Mouse (Mus musculus) lung, postnatal 10 days (tissue): ENCODE results near the gene Sox12.
"Not testable (repeated sequence)": the region's sequence is repeated elsewhere in the genome, so short reads cannot be mapped to it uniquely, and the experiment has no call there.

ENCODE experiments used
- DNase-seq: peaks from one replicate; pipeline ENCODE4 v3.0.0; 2021

The Sox12 gene

GRCm38 (mm10) chr2:152399122-152399542 lies 1.3 kb upstream of the Sox12 start:
- DNase-seq, result no peak

GRCm38 (mm10) chr2:152398691-152399090 lies 828 bp upstream of the Sox12 start:
- DNase-seq, result peak; percentile 98

- DNase-seq, result peak; percentile 91
Observed at GRCm38 (mm10) chr2:152397004-152397589, 766 bp downstream of the Sox12 start.

- peak; percentile 96 for DNase-seq
Observed at GRCm38 (mm10) chr2:152396110-152397003, 1.5 kb downstream of the Sox12 start.

GRCm38 (mm10) chr2:152395271-152395920 lies 2.5 kb downstream of the Sox12 start:
- no peak for DNase-seq

- no peak for DNase-seq
Observed at GRCm38 (mm10) chr2:152393225-152394017, 4.4 kb downstream of the Sox12 start.

- DNase-seq, result peak; percentile 80
Observed at GRCm38 (mm10) chr2:152392786-152393185, 5.1 kb downstream of the Sox12 start.

GRCm38 (mm10) chr2:152384191-152384590 lies 13.7 kb downstream of the Sox12 start:
- no peak for DNase-seq

- no peak for DNase-seq
Observed at GRCm38 (mm10) chr2:152376345-152376741, 21.5 kb downstream of the Sox12 start, which contains the start of gene Nrsn2. Gene Nrsn2, minus strand, starts transcription at chr2:152376638.

- DNase-seq, result no peak
Observed at GRCm38 (mm10) chr2:152375652-152376344, 22.1 kb downstream of the Sox12 start.

- DNase-seq, result no peak
Observed at GRCm38 (mm10) chr2:152373547-152373946, 24.3 kb downstream of the Sox12 start.

- DNase-seq, result no peak
Observed at GRCm38 (mm10) chr2:152372661-152373060, 25.2 kb downstream of the Sox12 start.

GRCm38 (mm10) chr2:152372104-152372503 lies 25.8 kb downstream of the Sox12 start:
- no peak for DNase-seq

GRCm38 (mm10) chr2:152368532-152369140 lies 29.2 kb downstream of the Sox12 start:
- DNase-seq, result peak; percentile 72

- no peak for DNase-seq
Observed at GRCm38 (mm10) chr2:152367917-152368316, 29.9 kb downstream of the Sox12 start.

- DNase-seq, result peak; percentile 91
Observed at GRCm38 (mm10) chr2:152363245-152364147, 34.4 kb downstream of the Sox12 start.

GRCm38 (mm10) chr2:152361193-152361592 lies 36.7 kb downstream of the Sox12 start:
- no peak for DNase-seq

GRCm38 (mm10) chr2:152360271-152360775 lies 37.5 kb downstream of the Sox12 start:
- DNase-seq, result peak; percentile 89

- DNase-seq, result peak; percentile 13
Observed at GRCm38 (mm10) chr2:152359616-152360015, 38.2 kb downstream of the Sox12 start.

GRCm38 (mm10) chr2:152358977-152359376 lies 38.9 kb downstream of the Sox12 start:
- not testable (repeated sequence) for DNase-seq
